Mouse (Mus musculus): ENCODE measurements around the gene Pex1.

DNA sequence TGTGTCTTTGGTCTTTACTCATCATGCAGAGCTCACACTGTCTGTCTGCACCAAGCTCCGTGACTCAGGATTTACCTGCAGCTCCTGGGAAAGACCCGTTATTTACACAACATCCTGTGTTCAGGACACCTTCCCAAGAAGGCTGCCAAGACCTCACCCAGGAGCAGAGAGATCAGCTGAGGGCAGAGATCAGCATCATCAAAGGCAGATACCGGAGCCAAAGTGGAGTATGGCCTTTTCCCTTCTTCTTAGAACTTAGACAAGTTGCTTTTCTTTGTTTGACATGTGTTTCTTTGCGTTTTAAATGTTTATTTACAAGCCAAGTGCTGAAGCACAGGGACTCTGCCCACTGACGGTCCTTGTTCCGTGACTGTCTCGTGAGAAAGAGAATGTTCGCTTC lies 39.4 kb downstream of the Pex1 start:
- TF ChIP-seq MXI1 (IDR thresholded peaks at IDR 0.05; ENCODE audit: low read depth, low read length) (no peak), UBTF (IDR thresholded peaks at IDR 0.05; ENCODE audit: borderline replicate concordance, insufficient read depth, low read depth, low read length) (no peak)

Measured in MEL (cell line).